25 mouse cellular contexts compared by ENCODE assay signal in genomic region chr1:66865633-66866032, GRCm38 (mm10). TPM values are rescaled to one million over a fixed set of nuclear protein-coding genes. Genes with fewer than 3 reads are reported as not detected.
DNase-seq lines count a peak whose midpoint lies in the region; ATAC-seq and TF ChIP-seq lines count a peak whose summit lies in the region.
"Had no signal": no experiment of that assay in that cellular context is flagged by ENCODE, and none has a peak within 500 bp of the region (broad histone marks: within the 10 kb centered on the region; RNA-seq: fewer than 3 reads in every experiment).

No protein-coding gene starts in this region.

- peak overlapping the region; percentile 65 for H3K27ac ChIP-seq in gastrocnemius, adult 2 months
- H3K27ac ChIP-seq in heart, embryonic 12.5 days (ENCODE audit: poor library complexity, severe bottlenecking), result peak overlapping the region; percentile 52; the same call in 1 of the 2 replicates
- peak overlapping the region; percentile 82 for H3K27ac ChIP-seq in heart, embryonic 16.5 days (ENCODE audit: low read length)
- peak overlapping the region; percentile 95 for H3K27ac ChIP-seq in brown adipose tissue, adult 24 weeks (replicated peaks; ENCODE audit: low read depth, low read length)
- no peak overlapping the region for H3K27ac ChIP-seq in forebrain, postnatal 0 days (ENCODE audit: low read depth, low read length)
- H3K27ac ChIP-seq: embryonic facial prominence, embryonic 15.5 days; forebrain, embryonic 10.5 days; hindbrain, embryonic 12.5 days had no signal

- intact Hi-C loops in gastrocnemius, adult 2 months (cut with DNase I), result no loop called here
- intact Hi-C loops in gastrocnemius, postnatal 36 days (cut with DNase I), result no loop called here

- H3K9me3 ChIP-seq in heart, embryonic 12.5 days (replicated peaks), result no peaks in the 10 kb centered on the region
- H3K9me3 ChIP-seq in heart, embryonic 16.5 days (replicated peaks; ENCODE audit: control insufficient read depth, low read length), result no peaks in the 10 kb centered on the region
- H3K9me3 ChIP-seq in forebrain, postnatal 0 days (ENCODE audit: low read length), result no peaks in the 10 kb centered on the region
- H3K9me3 ChIP-seq: embryonic facial prominence, embryonic 15.5 days; forebrain, embryonic 10.5 days; hindbrain, embryonic 12.5 days had no signal

- H3K4me1 ChIP-seq in heart, embryonic 12.5 days (replicated peaks), result peaks cover 16% of the 10 kb centered on the region
- peaks cover 32% of the 10 kb centered on the region for H3K4me1 ChIP-seq in heart, embryonic 16.5 days (ENCODE audit: control insufficient read depth, insufficient read depth, low read length)
- peaks cover 4% of the 10 kb centered on the region for H3K4me1 ChIP-seq in brown adipose tissue, adult 24 weeks (ENCODE audit: control insufficient read depth, insufficient read depth, insufficient read length, low read length)
- H3K4me1 ChIP-seq in forebrain, postnatal 0 days (ENCODE audit: insufficient read depth), result no peaks in the 10 kb centered on the region

- WGBS in heart, embryonic 12.5 days, result 45% methylated on average over 4 of the region's 4 CpGs
- WGBS in heart, embryonic 16.5 days, result 45% methylated on average over 4 of the region's 4 CpGs
- 83% methylated on average over 4 of the region's 4 CpGs for WGBS in forebrain, postnatal 0 days

- no peaks in the 10 kb centered on the region for H3K36me3 ChIP-seq in heart, embryonic 12.5 days
- no peaks in the 10 kb centered on the region for H3K36me3 ChIP-seq in heart, embryonic 16.5 days (ENCODE audit: control insufficient read depth, insufficient read depth)
- no peaks in the 10 kb centered on the region for H3K36me3 ChIP-seq in forebrain, postnatal 0 days (ENCODE audit: insufficient read depth)
- H3K36me3 ChIP-seq: embryonic facial prominence, embryonic 15.5 days; forebrain, embryonic 10.5 days; hindbrain, embryonic 12.5 days had no signal

- H3K4me2 ChIP-seq in heart, embryonic 12.5 days, result no peak overlapping the region
- peak overlapping the region; percentile 26 for H3K4me2 ChIP-seq in heart, embryonic 16.5 days (ENCODE audit: low read depth, low read length)
- no peak overlapping the region for H3K4me2 ChIP-seq in forebrain, postnatal 0 days (ENCODE audit: low read depth)
- H3K4me2 ChIP-seq: embryonic facial prominence, embryonic 15.5 days; hindbrain, embryonic 12.5 days had no signal

- no peak for ATAC-seq in heart, embryonic 12.5 days (ENCODE audit: insufficient number of reproducible peaks, low FRiP score)
- no peak for ATAC-seq in heart, embryonic 16.5 days (replicated peaks; ENCODE audit: extremely low read depth, insufficient read depth, low FRiP score)
- no peak for ATAC-seq in forebrain, postnatal 0 days
- ATAC-seq: activated CD4-positive, CD25-positive, alpha-beta regulatory T cell, adult 4 months; forebrain, embryonic 14.5 days; hindbrain, embryonic 16.5 days; inflammation-experienced regulatory T-cells, adult 6 months; Patski had no signal

- H3K9ac ChIP-seq in heart, embryonic 12.5 days, result no peak overlapping the region
- H3K9ac ChIP-seq in heart, embryonic 16.5 days (ENCODE audit: low read length), result 0 out of 2 replicates have a peak overlapping the region, but pooled peaks have one; percentile 9
- no peak overlapping the region for H3K9ac ChIP-seq in forebrain, postnatal 0 days
- H3K9ac ChIP-seq: embryonic facial prominence, embryonic 15.5 days; hindbrain, embryonic 12.5 days had no signal

- H3K27me3 ChIP-seq in heart, embryonic 12.5 days (replicated peaks), result no peaks in the 10 kb centered on the region
- H3K27me3 ChIP-seq in heart, embryonic 16.5 days (ENCODE audit: control insufficient read depth, insufficient read depth, low read length), result no peaks in the 10 kb centered on the region
- H3K27me3 ChIP-seq in forebrain, postnatal 0 days (ENCODE audit: insufficient read depth, low read length), result no peaks in the 10 kb centered on the region
- H3K27me3 ChIP-seq: embryonic facial prominence, embryonic 15.5 days; hindbrain, embryonic 12.5 days had no signal

- TF ChIP-seq CTCF in gastrocnemius, adult 2 months (IDR thresholded peaks at IDR 0.05), result no peak
- TF ChIP-seq CTCF in forebrain, postnatal 0 days (IDR thresholded peaks at IDR 0.05; ENCODE audit: low read depth), result no peak

- DNase-seq in gastrocnemius, adult 2 months, result no peak
- no peak for DNase-seq in gastrocnemius, postnatal 36 days
- DNase-seq in heart, adult 9 months (ENCODE audit: low spot score in 2 of 2), result no peak
- DNase-seq in heart, postnatal 4 days, result no peak
- no peak for DNase-seq in forebrain, postnatal 0 days
- DNase-seq: adrenal gland, postnatal 36 days; cerebellum, adult 11 months; cerebellum, adult 8-10 months; cerebellum, postnatal 14 days; embryo, embryonic 11 days; gastrocnemius, postnatal 14 days; kidney, adult 18-20 months; kidney, postnatal 10 days had no signal

- H3K4me3 ChIP-seq in gastrocnemius, adult 2 months, result no peak overlapping the region
- H3K4me3 ChIP-seq in heart, embryonic 12.5 days, result no peak overlapping the region
- H3K4me3 ChIP-seq in heart, embryonic 16.5 days (ENCODE audit: low read length), result no peak overlapping the region
- no peak overlapping the region for H3K4me3 ChIP-seq in brown adipose tissue, adult 24 weeks (ENCODE audit: insufficient read depth, low read depth, low read length)
- H3K4me3 ChIP-seq in forebrain, postnatal 0 days (ENCODE audit: low read depth, low read length), result no peak overlapping the region
- H3K4me3 ChIP-seq: embryonic facial prominence, embryonic 15.5 days; erythroblast, embryonic 14.5 days; forebrain, embryonic 10.5 days; hindbrain, embryonic 12.5 days had no signal

RNA-seq across cellular contexts. Expression of gene Acadl, which starts 2.6 kb away (rescaled TPM):
- total RNA-seq in gastrocnemius, adult 2 months (2021), result 100 to 1,000 TPM; 186 to 398 TPM
- 100 to 1,000 TPM; 259 to 288 TPM for total RNA-seq in gastrocnemius, postnatal 36 days (2021)
- 396 and 405 TPM in 2 replicates for polyA plus RNA-seq in heart, embryonic 12.5 days (2016; fragmentation: Nextera tagmentation; extraction: Ambion mirVana)
- 864 and 927 TPM in 2 replicates for polyA plus RNA-seq in heart, embryonic 16.5 days (2015; fragmentation: Nextera tagmentation; extraction: Ambion mirVana)
- total RNA-seq in heart, postnatal 4 days (2021), result 1,000 to 10,000 TPM; 1,242 to 1,246 TPM
- polyA plus RNA-seq in brown adipose tissue, adult 24 weeks (2012; ENCODE audit: insufficient read depth, insufficient read length, missing spikeins), result 2,156 and 2,258 TPM in 2 replicates
- 8.6 and 9.8 TPM in 2 replicates for total RNA-seq in forebrain, postnatal 0 days (2014; rRNA removed)
- polyA plus RNA-seq in forebrain, postnatal 0 days (2015; fragmentation: Nextera tagmentation; extraction: Ambion mirVana), result 44.9 and 57.3 TPM in 2 replicates

RNA-seq across cellular contexts. Expression of gene Kansl1l, which starts 48.3 kb away (rescaled TPM):
- 10 to 100 TPM; 23.2 to 23.8 TPM for total RNA-seq in gastrocnemius, adult 2 months (2021)
- 10 to 100 TPM; 17.8 to 20.3 TPM for total RNA-seq in gastrocnemius, postnatal 36 days (2021)
- 12.1 and 13.1 TPM in 2 replicates for polyA plus RNA-seq in heart, embryonic 12.5 days (2016; fragmentation: Nextera tagmentation; extraction: Ambion mirVana)
- polyA plus RNA-seq in heart, embryonic 16.5 days (2015; fragmentation: Nextera tagmentation; extraction: Ambion mirVana), result 11.6 and 13.1 TPM in 2 replicates
- total RNA-seq in heart, postnatal 4 days (2021), result 10 to 100 TPM; 16.7 to 19.1 TPM
- 12.4 TPM in 2 replicates for polyA plus RNA-seq in brown adipose tissue, adult 24 weeks (2012; ENCODE audit: insufficient read depth, insufficient read length, missing spikeins)
- total RNA-seq in forebrain, postnatal 0 days (2014; rRNA removed), result 29.9 and 35.2 TPM in 2 replicates
- 4.6 and 7.4 TPM in 2 replicates for polyA plus RNA-seq in forebrain, postnatal 0 days (2015; fragmentation: Nextera tagmentation; extraction: Ambion mirVana)

Comparison
In these comparisons a context has a peak if more than half of its experiments do, and no peak if none do; other contexts are left out.
1. RNA of gene Acadl, which starts 2.6 kb away (total RNA-seq): 1,242 to 1,246 TPM in heart, postnatal 4 days, 186 to 398 TPM in gastrocnemius, adult 2 months and 259 to 288 TPM in gastrocnemius, postnatal 36 days; 8.6 to 9.8 TPM in forebrain, postnatal 0 days; every median in the first group is over 10 times any median in the second.